Mouse (Mus musculus) granulocyte monocyte progenitor cell, adult 5-6 weeks (primary cell): ENCODE measurements around the gene Anp32a. TPM values are rescaled to one million over a fixed set of nuclear protein-coding genes. Genes with fewer than 3 reads are reported as not detected.

Experiments
- ATAC-seq: replicated peaks from 2 replicates; pipeline ENCODE4 v1.8.0; 2016; ENCODE audit warnings: mild to moderate bottlenecking, moderate TSS enrichment, inconsistent platforms; ENCODE audit not compliant: poor library complexity, severe bottlenecking
- total RNA-seq, 2 experiments: library from RNA; stranded (forward) in 1 of 2; stranded (reverse) in 1 of 2; fragments of 200-712, 200-1000 nt in 1 of 2; fragments of >200 nt in 1 of 2; fragmentation: Nextera tagmentation in 1 of 2; gene quantifications; 2 replicates each; pipeline ENCODE4 v1.2.3; 2014 to 2017

The Anp32a gene
- total RNA-seq, 2 experiments from 2014 or later: 423 to 721 TPM

DNA sequence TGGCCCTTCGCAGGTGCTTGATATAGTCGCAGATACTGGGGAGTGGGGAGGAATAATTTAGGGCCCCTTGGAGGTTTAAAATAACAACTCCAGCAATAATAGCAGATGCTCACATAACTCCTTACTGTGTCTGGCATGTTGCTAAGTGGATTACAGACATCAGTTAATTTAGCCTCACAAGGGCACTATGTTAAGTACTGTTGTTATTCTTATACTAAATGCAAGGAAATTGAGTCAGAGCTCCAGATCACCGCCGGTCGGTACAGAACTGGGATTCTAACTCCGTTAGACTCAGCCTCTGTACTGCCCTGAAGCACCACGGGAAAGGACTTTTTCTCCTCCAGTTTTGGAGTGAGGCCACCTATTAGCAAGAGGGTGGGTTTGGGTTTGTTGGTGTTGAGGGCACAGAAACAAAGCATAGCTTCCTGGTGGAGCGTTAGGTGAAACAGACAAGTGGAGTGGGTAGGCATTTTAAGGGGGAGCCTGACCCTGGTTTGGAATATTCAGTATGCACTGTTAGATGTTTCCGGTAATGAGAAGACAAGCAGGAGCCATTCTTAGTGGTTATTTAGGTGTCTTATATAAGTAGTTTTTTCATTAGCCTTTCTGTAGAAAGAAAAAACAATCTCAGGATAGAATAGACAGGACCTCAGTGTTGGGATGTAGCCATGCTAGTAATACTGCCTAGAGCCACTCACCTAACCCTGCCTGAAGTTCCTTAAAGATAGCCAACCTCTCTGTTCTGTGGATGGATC, 4.7 kb downstream of the Anp32a start:
- ATAC-seq: no peak

DNA sequence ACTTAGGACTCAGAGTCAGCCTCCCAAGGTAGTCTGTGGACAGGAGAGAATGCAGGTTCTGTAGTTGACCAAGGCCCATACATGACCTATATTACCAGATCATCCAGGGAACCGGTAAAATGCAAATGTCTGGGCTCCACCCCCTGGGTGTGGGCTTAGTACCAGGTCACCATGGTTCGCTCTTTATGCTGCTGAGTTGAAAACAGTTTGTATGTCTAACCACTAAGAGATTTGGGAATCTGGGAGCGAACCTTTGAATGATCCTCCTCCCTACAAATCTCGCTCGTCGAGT, 5.2 kb downstream of the Anp32a start:
- no peak for ATAC-seq

GRCm38 (mm10) chr9:62347201-62347600, 6.1 kb downstream of the Anp32a start:
- ATAC-seq: no peak

- ATAC-seq: no peak
These were observed 7.0 kb downstream of the Anp32a start for GRCm38 (mm10) chr9:62348050-62348449.

DNA sequence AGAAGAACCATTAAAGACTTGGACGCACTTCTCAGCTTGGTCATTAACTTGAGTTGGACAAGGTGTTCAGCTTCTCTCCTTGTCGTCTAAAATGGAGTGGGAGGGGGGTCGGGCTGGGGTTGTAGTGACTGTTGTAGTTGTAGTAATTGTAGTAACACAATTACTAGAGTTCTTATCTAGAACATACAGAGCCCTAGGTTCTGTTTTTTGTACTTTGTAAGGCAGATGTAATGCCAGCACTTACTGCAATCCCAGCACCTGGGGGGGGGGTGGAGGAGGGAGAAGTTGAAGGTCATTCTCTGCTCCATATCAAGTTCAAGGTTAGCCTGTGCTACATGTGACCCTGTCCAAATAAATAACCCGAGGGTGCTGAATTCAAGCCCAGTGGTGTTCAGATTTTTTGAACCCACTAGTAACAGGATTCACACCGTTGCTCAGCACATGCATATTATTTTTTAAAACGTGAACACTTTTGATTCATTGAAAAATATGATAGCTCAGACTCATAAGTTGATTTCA, 7.4 kb downstream of the Anp32a start:
- ATAC-seq: no peak

GRCm38 (mm10) chr9:62349250-62349649, 8.2 kb downstream of the Anp32a start:
- ATAC-seq: no peak

DNA sequence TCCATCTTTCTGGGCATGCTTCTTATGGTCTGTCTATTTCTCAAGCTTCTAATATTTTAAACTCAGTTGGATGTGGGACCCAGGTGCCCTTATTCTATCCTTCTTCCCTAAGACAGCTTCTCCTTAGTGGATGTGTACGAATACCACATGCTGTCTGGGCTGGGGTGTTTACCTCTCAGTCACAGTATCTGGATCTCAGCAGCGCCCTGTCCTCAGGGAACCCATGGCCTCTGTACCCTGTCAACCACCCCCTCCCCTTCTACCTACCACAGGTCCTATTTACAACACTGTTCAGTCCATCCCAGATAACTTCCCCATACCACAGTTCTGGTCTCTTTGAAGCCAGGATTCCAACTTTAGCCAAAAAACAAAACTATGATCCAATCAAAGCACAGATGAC, 9.6 kb downstream of the Anp32a start:
- ATAC-seq: peak; percentile 31

- ATAC-seq: peak; percentile 16; the same call in 1 of the 2 replicates
These were observed 10.1 kb downstream of the Anp32a start for GRCm38 (mm10) chr9:62351200-62351599.

DNA sequence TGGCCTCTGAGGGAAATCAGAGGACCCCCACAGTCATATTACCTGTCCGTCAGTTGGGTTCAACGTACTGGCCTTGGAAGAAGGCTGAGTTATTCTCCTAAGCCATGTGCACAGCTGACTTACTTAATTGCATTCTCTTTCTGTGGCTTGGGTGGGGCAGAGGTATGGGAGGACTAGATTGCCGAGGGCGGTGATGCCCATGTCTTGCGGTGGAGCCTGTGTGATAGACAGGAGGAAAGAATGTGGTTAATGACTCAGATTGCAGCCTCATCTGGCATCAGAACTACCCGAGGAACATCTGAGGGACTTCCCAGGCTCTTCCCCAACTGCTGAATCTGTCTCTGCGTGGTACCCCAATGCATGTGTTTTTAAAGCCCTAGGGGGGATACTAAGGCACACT, 12.7 kb downstream of the Anp32a start:
- peak; percentile 95 for ATAC-seq

DNA sequence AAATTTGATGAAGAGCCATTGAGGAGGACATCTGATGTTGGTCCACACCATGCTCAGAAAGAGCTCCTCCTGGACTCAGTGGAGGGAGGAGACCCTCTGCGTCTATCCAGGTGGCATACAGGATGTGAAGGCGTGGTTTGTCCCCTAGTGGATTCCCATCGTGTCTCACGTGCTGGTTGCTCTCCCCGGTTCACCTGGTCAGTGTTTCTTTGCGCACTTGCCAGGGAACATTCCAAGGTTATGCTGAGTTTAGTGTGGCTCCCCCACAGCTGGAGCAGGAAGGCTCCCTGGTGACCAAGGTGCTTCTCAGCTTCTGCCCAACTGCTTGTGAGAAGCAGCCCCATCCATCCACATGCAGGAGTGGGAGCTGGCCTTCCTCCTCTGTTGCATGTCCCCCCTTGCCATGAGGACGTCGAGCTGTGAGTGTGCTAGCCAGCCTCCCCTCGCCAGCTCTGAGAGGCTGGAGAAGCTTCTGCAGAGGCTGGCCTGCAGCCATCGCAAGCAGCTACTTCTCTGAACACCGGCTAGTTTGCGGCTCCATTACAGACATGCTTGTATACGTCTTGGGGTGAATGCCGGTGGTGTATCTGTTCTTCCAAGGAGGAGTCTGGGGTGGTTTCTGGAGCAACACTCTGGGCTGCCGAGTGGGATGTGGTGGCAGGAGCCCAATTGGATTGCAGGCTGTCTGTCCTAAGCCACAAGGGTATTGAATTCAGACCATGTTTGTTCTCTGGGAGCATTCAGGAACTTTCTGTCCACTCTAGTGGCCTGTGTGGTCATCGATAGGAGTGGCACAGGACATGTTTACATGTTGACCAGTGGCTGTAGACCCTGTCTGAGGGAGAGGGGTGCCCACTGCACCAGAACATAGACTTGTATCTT, 14.0 kb downstream of the Anp32a start:
- ATAC-seq: no peak

GRCm38 (mm10) chr9:62355763-62356162, 14.7 kb downstream of the Anp32a start:
- ATAC-seq: no peak

GRCm38 (mm10) chr9:62357593-62357992, 16.5 kb downstream of the Anp32a start:
- ATAC-seq: no peak

DNA sequence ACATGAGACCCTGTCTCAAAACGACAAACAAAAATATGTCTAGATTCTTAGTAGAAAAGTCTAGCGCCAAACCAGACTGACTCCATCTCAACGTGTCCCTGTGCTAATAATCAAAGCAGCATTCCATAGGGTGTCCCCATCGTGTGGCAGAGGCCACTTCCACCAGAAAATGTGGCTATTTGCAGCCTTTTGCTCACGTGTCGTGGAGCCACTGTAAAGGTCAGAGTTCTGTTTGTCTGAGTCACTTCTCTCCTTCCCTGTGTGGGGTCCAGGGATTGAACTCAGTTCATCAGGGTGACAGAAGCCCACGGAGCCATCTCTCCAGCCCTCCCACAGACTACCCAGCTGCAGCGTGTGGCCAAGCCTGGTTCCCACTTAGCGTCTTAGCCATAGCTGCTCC, 17.8 kb downstream of the Anp32a start:
- ATAC-seq: no peak

GRCm38 (mm10) chr9:62360889-62361288, 19.8 kb downstream of the Anp32a start:
- peak; percentile 28; the same call in 1 of the 2 replicates for ATAC-seq

DNA sequence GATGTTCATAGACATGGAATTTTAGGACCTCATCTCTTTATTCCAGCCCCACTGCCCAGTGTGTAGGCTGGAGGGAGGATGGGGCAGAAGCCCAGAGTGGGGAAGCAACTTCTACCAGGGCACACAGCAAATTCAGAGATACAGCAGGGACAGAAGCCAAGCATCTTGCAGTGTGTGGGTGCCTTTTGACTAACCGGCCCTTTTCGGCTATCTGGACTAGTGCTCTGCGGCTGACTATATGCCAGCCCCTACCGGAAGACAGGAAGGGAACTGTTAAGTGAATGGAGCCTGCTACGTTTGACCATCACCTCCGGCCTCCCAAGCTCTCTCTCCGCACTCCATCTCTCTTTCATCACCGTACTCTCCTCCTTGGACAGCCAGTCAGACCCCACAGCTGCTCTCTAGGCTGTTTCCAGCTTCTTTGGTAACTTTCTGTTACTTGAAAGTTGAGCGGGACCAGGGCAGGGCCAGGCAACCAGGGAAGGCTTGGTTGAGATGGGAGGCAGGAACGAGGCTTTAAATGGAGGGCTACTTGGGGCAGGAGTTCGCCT, 21.8 kb downstream of the Anp32a start:
- ATAC-seq: no peak

GRCm38 (mm10) chr9:62363619-62364018, 22.5 kb downstream of the Anp32a start:
- peak; percentile 91 for ATAC-seq

DNA sequence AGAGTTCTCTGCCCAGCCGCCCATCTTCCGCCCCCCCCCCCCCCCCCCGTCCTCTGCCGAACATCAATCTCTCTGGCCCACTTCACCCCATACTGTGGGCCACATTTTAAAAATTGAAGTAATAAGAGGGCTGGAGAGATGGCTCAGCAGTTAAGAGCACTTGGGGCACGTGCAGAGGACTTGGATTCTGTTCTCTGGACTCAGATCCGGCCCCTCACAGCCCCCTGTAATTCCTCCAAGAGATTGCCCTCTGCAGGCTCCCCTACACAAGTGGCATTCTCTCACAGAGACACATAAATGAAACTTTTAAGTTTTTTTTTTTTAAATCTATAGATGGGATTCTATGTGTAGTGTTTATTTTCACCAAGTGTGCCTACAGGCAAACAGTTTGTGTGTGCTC, 23.1 kb downstream of the Anp32a start:
- ATAC-seq: no peak

- ATAC-seq: no peak
These were observed 23.7 kb downstream of the Anp32a start for GRCm38 (mm10) chr9:62364831-62365230.

GRCm38 (mm10) chr9:62365326-62366080, 24.4 kb downstream of the Anp32a start:
- ATAC-seq: no peak; the same call in 1 of the 2 replicates
